Comparison of ENCODE assay signal across 25 mouse cellular contexts in the genomic region with DNA sequence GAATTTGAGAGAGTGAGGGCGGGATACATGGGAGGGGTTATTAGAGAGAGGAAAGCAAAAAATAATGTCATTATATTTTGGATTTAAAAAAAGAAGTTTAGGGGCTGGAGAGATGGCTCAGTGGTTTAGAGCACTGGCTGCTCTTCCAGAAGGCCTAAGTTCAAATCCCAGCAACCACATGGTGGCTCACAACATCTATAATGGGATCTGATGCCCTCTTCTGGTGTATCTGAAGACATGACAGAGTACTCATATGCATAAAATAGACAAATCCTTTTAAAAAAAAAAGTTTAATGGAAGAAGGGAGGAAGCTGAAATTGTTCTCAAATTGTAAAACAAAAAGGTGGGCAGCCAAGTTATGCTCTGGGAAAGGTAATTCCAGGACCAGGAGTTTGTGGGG. TPM values are rescaled to one million over a fixed set of nuclear protein-coding genes. Genes with fewer than 3 reads are reported as not detected.
DNase-seq lines count a peak whose midpoint lies in the region; ATAC-seq and TF ChIP-seq lines count a peak whose summit lies in the region.
"Had no signal": no experiment of that assay in that cellular context is flagged by ENCODE, and none has a peak within 500 bp of the region (broad histone marks: within the 10 kb centered on the region; RNA-seq: fewer than 3 reads in every experiment).

No protein-coding gene starts in this region.

- H3K36me3 ChIP-seq in heart, adult 2 months (ENCODE audit: control insufficient read depth, insufficient read depth, low read length): 0 out of 2 replicates have a peak, but pooled peaks cover 2% of the 10 kb centered on the region
- no peaks in the 10 kb centered on the region for H3K36me3 ChIP-seq in heart, embryonic 10.5 days
- no peaks in the 10 kb centered on the region for H3K36me3 ChIP-seq in lung, postnatal 0 days (ENCODE audit: insufficient read depth, low read length)
- no peaks in the 10 kb centered on the region for H3K36me3 ChIP-seq in limb, embryonic 10.5 days
- H3K36me3 ChIP-seq: hindbrain, embryonic 15.5 days; intestine, embryonic 15.5 days; midbrain, embryonic 13.5 days; neural tube, embryonic 15.5 days had no signal

- ATAC-seq in lung, postnatal 0 days: no peak
- ATAC-seq: forebrain, postnatal 0 days; intestine, embryonic 15.5 days; midbrain, embryonic 13.5 days had no signal

- peak; percentile 61 for TF ChIP-seq CTCF in heart, adult 2 months (IDR thresholded peaks at IDR 0.05)
- peak; percentile 52 for TF ChIP-seq CTCF in layer of hippocampus, adult 2 months (conservative IDR thresholded peaks at IDR 0.05)
- peak; percentile 48 for TF ChIP-seq CTCF in lung, postnatal 0 days (IDR thresholded peaks at IDR 0.05)

- no peak for TF ChIP-seq POLR2A in heart, adult 2 months (IDR thresholded peaks at IDR 0.05; ENCODE audit: insufficient read depth, low read depth, low read length)

- no peak for DNase-seq in heart, adult 2 months
- DNase-seq in heart, embryonic 10.5 days (ENCODE audit: low spot score): no peak
- no peak for DNase-seq in layer of hippocampus, adult 2 months (ENCODE audit: low spot score in 2 of 2)
- no peak for DNase-seq in layer of hippocampus, adult 18-20 months (ENCODE audit: low spot score in 2 of 2)
- no peak for DNase-seq in lung, postnatal 0 days (ENCODE audit: low spot score)
- DNase-seq in lung, postnatal 10 days: no peak
- peak; percentile 34 for DNase-seq in induced T-regulatory cell, adult 2 months (ENCODE audit: low read depth)
- no peak for DNase-seq in limb, embryonic 10.5 days (ENCODE audit: low spot score)
- DNase-seq: adrenal gland, postnatal 36 days; cerebellum, adult 18-20 months; cerebellum, postnatal 10 days; forebrain, postnatal 0 days; gastrocnemius, postnatal 14 days; kidney, postnatal 25 days; liver; lung, adult 18-20 months; retina, postnatal 1 day; right cerebral cortex, postnatal 14 days; thymus, postnatal 14 days had no signal

- no peak overlapping the region for H3K27ac ChIP-seq in heart, adult 2 months
- no peak overlapping the region for H3K27ac ChIP-seq in heart, embryonic 10.5 days
- H3K27ac ChIP-seq in layer of hippocampus, adult 2 months: no peak overlapping the region
- H3K27ac ChIP-seq in lung, postnatal 0 days (ENCODE audit: low read length): no peak overlapping the region
- H3K27ac ChIP-seq in limb, embryonic 10.5 days: no peak overlapping the region
- H3K27ac ChIP-seq: hindbrain, embryonic 15.5 days; intestine, embryonic 15.5 days; midbrain, embryonic 13.5 days; neural tube, embryonic 15.5 days had no signal

- no peaks in the 10 kb centered on the region for H3K27me3 ChIP-seq in heart, adult 2 months (ENCODE audit: control insufficient read depth, insufficient read depth, low read length)
- no peaks in the 10 kb centered on the region for H3K27me3 ChIP-seq in heart, embryonic 10.5 days (ENCODE audit: insufficient read depth, poor library complexity, severe bottlenecking)
- no peaks in the 10 kb centered on the region for H3K27me3 ChIP-seq in lung, postnatal 0 days (replicated peaks; ENCODE audit: insufficient read depth, low read length)
- H3K27me3 ChIP-seq in limb, embryonic 10.5 days (ENCODE audit: low read depth, poor library complexity, severe bottlenecking): no peaks in the 10 kb centered on the region
- H3K27me3 ChIP-seq: hindbrain, embryonic 15.5 days; intestine, embryonic 15.5 days; midbrain, embryonic 13.5 days; neural tube, embryonic 15.5 days had no signal

- no peaks in the 10 kb centered on the region for H3K9me3 ChIP-seq in heart, embryonic 10.5 days
- H3K9me3 ChIP-seq in lung, postnatal 0 days (ENCODE audit: low read length): 0 out of 2 replicates have a peak, but pooled peaks cover 3% of the 10 kb centered on the region
- H3K9me3 ChIP-seq in limb, embryonic 10.5 days (replicated peaks): no peaks in the 10 kb centered on the region
- H3K9me3 ChIP-seq: hindbrain, embryonic 15.5 days; intestine, embryonic 15.5 days; midbrain, embryonic 13.5 days; neural tube, embryonic 15.5 days had no signal

- intact Hi-C loops in heart, adult 2 months (cut with DNase I): no loop called here

- no peak overlapping the region for H3K9ac ChIP-seq in heart, adult 2 months (ENCODE audit: low read depth, low read length)
- no peak overlapping the region for H3K9ac ChIP-seq in lung, postnatal 0 days (replicated peaks; ENCODE audit: low read depth)
- H3K9ac ChIP-seq: forebrain, postnatal 0 days; hindbrain, embryonic 15.5 days; intestine, embryonic 15.5 days; midbrain, embryonic 13.5 days; neural tube, embryonic 15.5 days had no signal

- no peaks in the 10 kb centered on the region for H3K79me2 ChIP-seq in heart, adult 2 months (replicated peaks; ENCODE audit: control insufficient read depth, insufficient read depth, low read length)

- no peak overlapping the region for H3K4me3 ChIP-seq in heart, adult 2 months
- H3K4me3 ChIP-seq in heart, embryonic 10.5 days: no peak overlapping the region
- no peak overlapping the region for H3K4me3 ChIP-seq in layer of hippocampus, adult 2 months
- no peak overlapping the region for H3K4me3 ChIP-seq in lung, postnatal 0 days (ENCODE audit: low read depth, low read length)
- H3K4me3 ChIP-seq in limb, embryonic 10.5 days: no peak overlapping the region
- H3K4me3 ChIP-seq: erythroblast, embryonic 14.5 days; hindbrain, embryonic 15.5 days; intestine, embryonic 15.5 days; midbrain, embryonic 13.5 days; neural tube, embryonic 15.5 days had no signal

- H3K4me2 ChIP-seq in lung, postnatal 0 days (replicated peaks; ENCODE audit: low read depth, low read length): no peak overlapping the region
- H3K4me2 ChIP-seq: heart, embryonic 11.5 days; hindbrain, embryonic 15.5 days; intestine, embryonic 15.5 days; midbrain, embryonic 13.5 days; neural tube, embryonic 15.5 days had no signal

- no peak for TF ChIP-seq EP300 in heart, adult 2 months (IDR thresholded peaks at IDR 0.05; ENCODE audit: insufficient read depth, low read depth, low read length)
- no peak for TF ChIP-seq EP300 in lung, postnatal 0 days (IDR thresholded peaks at IDR 0.05)

- H3K4me1 ChIP-seq in heart, adult 2 months (ENCODE audit: control insufficient read depth, insufficient read depth, low read length): peaks cover 5% of the 10 kb centered on the region; the same call in 1 of the 2 replicates
- H3K4me1 ChIP-seq in heart, embryonic 10.5 days: peaks cover 18% of the 10 kb centered on the region
- no peaks in the 10 kb centered on the region for H3K4me1 ChIP-seq in lung, postnatal 0 days (ENCODE audit: insufficient read depth, low read depth, low read length)
- H3K4me1 ChIP-seq in limb, embryonic 10.5 days: no peaks in the 10 kb centered on the region

- 100% methylated on average over 1 of the region's 1 CpGs for WGBS in heart, adult 2 months
- 96% methylated on average over 1 of the region's 1 CpGs for WGBS in heart, embryonic 10.5 days
- 100% methylated on average over 1 of the region's 1 CpGs for WGBS in lung, postnatal 0 days
- WGBS in limb, embryonic 10.5 days: 100% methylated on average over 1 of the region's 1 CpGs

RNA-seq across cellular contexts. Expression of a gene that starts 10.2 kb away (rescaled TPM):
- total RNA-seq in heart, adult 2 months (2021): 10 to 100 TPM; 93.0 to 94.7 TPM
- polyA plus RNA-seq in heart, adult 2 months (2012; rRNA removed): 85.8 and 134 TPM in 2 replicates
- polyA plus RNA-seq in heart, embryonic 10.5 days (2016; fragmentation: Nextera tagmentation; extraction: Ambion mirVana): 33.7 and 41.5 TPM in 2 replicates
- 10 to 100 TPM; 39.5 to 42.3 TPM for total RNA-seq in layer of hippocampus, adult 2 months (2021)
- 10 to 100 TPM; 35.5 to 35.9 TPM for total RNA-seq in layer of hippocampus, adult 18-20 months (2021)
- polyA plus RNA-seq in lung, postnatal 0 days (2015; fragmentation: Nextera tagmentation; extraction: Ambion mirVana): 100 and 120 TPM in 2 replicates
- 20.7 and 30.2 TPM in 2 replicates for polyA plus RNA-seq in limb, embryonic 10.5 days (2016; fragmentation: Nextera tagmentation; extraction: Ambion mirVana)

RNA-seq across cellular contexts. Expression of a gene that starts 21.1 kb away (rescaled TPM):
- 100 to 1,000 TPM; 219 to 225 TPM for total RNA-seq in heart, adult 2 months (2021)
- polyA plus RNA-seq in heart, adult 2 months (2012; rRNA removed): 114 and 135 TPM in 2 replicates
- 139 and 252 TPM in 2 replicates for polyA plus RNA-seq in heart, embryonic 10.5 days (2016; fragmentation: Nextera tagmentation; extraction: Ambion mirVana)
- 10 to 100 TPM; 14.3 to 16.3 TPM for total RNA-seq in layer of hippocampus, adult 2 months (2021)
- total RNA-seq in layer of hippocampus, adult 18-20 months (2021): 10 to 100 TPM; 15.8 to 16.0 TPM
- 692 and 736 TPM in 2 replicates for polyA plus RNA-seq in lung, postnatal 0 days (2015; fragmentation: Nextera tagmentation; extraction: Ambion mirVana)
- 21.9 and 24.6 TPM in 2 replicates for polyA plus RNA-seq in limb, embryonic 10.5 days (2016; fragmentation: Nextera tagmentation; extraction: Ambion mirVana)

RNA-seq across cellular contexts. Expression of a gene that starts 59.7 kb away (rescaled TPM):
- total RNA-seq in heart, adult 2 months (2021): 10 to 100 TPM; 89.6 to 92.6 TPM
- polyA plus RNA-seq in heart, adult 2 months (2012; rRNA removed): 77.4 and 85.9 TPM in 2 replicates
- polyA plus RNA-seq in heart, embryonic 10.5 days (2016; fragmentation: Nextera tagmentation; extraction: Ambion mirVana): 54.4 and 66.3 TPM in 2 replicates
- 100 to 1,000 TPM; 457 to 476 TPM for total RNA-seq in layer of hippocampus, adult 2 months (2021)
- 100 to 1,000 TPM; 421 to 426 TPM for total RNA-seq in layer of hippocampus, adult 18-20 months (2021)
- 51.3 and 57.2 TPM in 2 replicates for polyA plus RNA-seq in lung, postnatal 0 days (2015; fragmentation: Nextera tagmentation; extraction: Ambion mirVana)
- 28.1 and 30.2 TPM in 2 replicates for polyA plus RNA-seq in limb, embryonic 10.5 days (2016; fragmentation: Nextera tagmentation; extraction: Ambion mirVana)
